Mouse (Mus musculus) C2C12 (cell line): ENCODE data around the gene Bcor. TPM values are rescaled to one million over a fixed set of nuclear protein-coding genes. Genes with fewer than 3 reads are reported as not detected.

Source experiments
- H3K27me3 ChIP-seq: one replicate; pipeline ENCODE4 v1.6.1; 2011; ENCODE audit not compliant: control insufficient read depth, insufficient read depth, insufficient read length
- H3K36me3 ChIP-seq: one replicate; pipeline ENCODE4 v1.6.1; 2011; ENCODE audit not compliant: control insufficient read depth, insufficient read depth
- H3K4me3 ChIP-seq: one replicate; pipeline ENCODE4 v1.5.1; 2011; ENCODE audit warnings: mild to moderate bottlenecking, control low read depth; ENCODE audit not compliant: poor library complexity, insufficient read depth, severe bottlenecking
- H3K79me2 ChIP-seq: one replicate; pipeline ENCODE4 v1.6.1; 2011; ENCODE audit not compliant: control insufficient read depth, insufficient read depth
- H3K79me3 ChIP-seq: one replicate; pipeline ENCODE4 v1.6.1; 2011; ENCODE audit warnings: low read depth, control low read depth
- H3ac ChIP-seq: one replicate; pipeline ENCODE3; 2011; ENCODE audit warnings: low read depth; ENCODE audit not compliant: control insufficient read depth, insufficient read length
- CEBPB ChIP-seq: IDR thresholded peaks from one replicate; pipeline ENCODE4 v1.6.1; 2011; ENCODE audit warnings: low read depth, mild to moderate bottlenecking, control low read depth, moderate library complexity
- CTCF ChIP-seq: IDR thresholded peaks from one replicate; pipeline ENCODE4 v1.5.1; 2011; ENCODE audit not compliant: control insufficient read depth, insufficient read depth, insufficient read length
- FOSL1 ChIP-seq: IDR thresholded peaks from one replicate; pipeline ENCODE4 v1.8.0; 2011; ENCODE audit warnings: mild to moderate bottlenecking, low read length; ENCODE audit not compliant: poor library complexity, insufficient read depth, severe bottlenecking
- MAX ChIP-seq: IDR thresholded peaks from one replicate; pipeline ENCODE4 v1.6.1; 2011; ENCODE audit warnings: mild to moderate bottlenecking, control low read depth
- MYOD1 ChIP-seq: IDR thresholded peaks from one replicate; pipeline ENCODE4 v1.6.1; 2011; ENCODE audit warnings: low read depth; ENCODE audit not compliant: control insufficient read depth, insufficient read length
- MYOG ChIP-seq: IDR thresholded peaks from one replicate; pipeline ENCODE4 v1.6.1; 2011; ENCODE audit not compliant: control insufficient read depth, insufficient read length; ENCODE audit errors: extremely low read depth
- USF1 ChIP-seq: IDR thresholded peaks from one replicate; pipeline ENCODE4 v1.6.1; 2011; ENCODE audit warnings: low read depth, mild to moderate bottlenecking, control low read depth, moderate library complexity
- polyA plus RNA-seq: library from polyadenylated mRNA; unstranded; fragments of >200 nt; fragmentation: generic; extraction: Trizol; gene quantifications from one replicate; pipeline ENCODE4 v1.2.1, GENCODE M21; 2012; ENCODE audit warnings: missing spikeins

Bcor gene
- polyA plus RNA-seq, 1 experiment: 15.2 TPM

GRCm38 (mm10) chrX:12123687-12124087, 36.5 kb downstream of the Bcor start:
- Histone ChIP-seq H3K27me3 (no peaks in the 10 kb centered on the region), H3K79me3 (peaks cover 2% of the 10 kb centered on the region), H3K79me2 (peaks cover 61% of the 10 kb centered on the region), H3K4me3 (no peak overlapping the region), H3ac (no peak overlapping the region), H3K36me3 (no peaks in the 10 kb centered on the region)
- no peak for TF ChIP-seq USF1
- TF ChIP-seq FOSL1: no peak
- TF ChIP-seq MAX: no peak
- TF ChIP-seq MYOD1: no peak
- no peak for TF ChIP-seq MYOG

GRCm38 (mm10) chrX:12122594-12123331, 37.4 kb downstream of the Bcor start:
- Histone ChIP-seq H3K79me2 (peaks cover 60% of the 10 kb centered on the region), H3K79me3 (peaks cover 2% of the 10 kb centered on the region), H3K4me3 (no peak overlapping the region), H3K36me3 (no peaks in the 10 kb centered on the region), H3K27me3 (no peaks in the 10 kb centered on the region), H3ac (no peak overlapping the region)
- no peak for TF ChIP-seq MYOG
- no peak for TF ChIP-seq MAX
- TF ChIP-seq CTCF: no peak
- no peak for TF ChIP-seq USF1
- no peak for TF ChIP-seq MYOD1
- no peak for TF ChIP-seq FOSL1
- no peak for TF ChIP-seq CEBPB

- H3K4me3 ChIP-seq: no peak overlapping the region
- H3K36me3 ChIP-seq: no peaks in the 10 kb centered on the region
- H3ac ChIP-seq: no peak overlapping the region
- H3K27me3 ChIP-seq: no peaks in the 10 kb centered on the region
- peaks cover 50% of the 10 kb centered on the region for H3K79me2 ChIP-seq
- TF ChIP-seq CEBPB: no peak
- peaks cover 2% of the 10 kb centered on the region for H3K79me3 ChIP-seq
Observed at GRCm38 (mm10) chrX:12119476-12119875, 40.7 kb downstream of the Bcor start.

GRCm38 (mm10) chrX:12116128-12116527, 44.0 kb downstream of the Bcor start:
- Histone ChIP-seq H3K79me3 (peaks cover 9% of the 10 kb centered on the region), H3K36me3 (no peaks in the 10 kb centered on the region), H3K27me3 (no peaks in the 10 kb centered on the region), H3ac (peak overlapping the region; percentile 18), H3K4me3 (no peak overlapping the region), H3K79me2 (peaks cover 42% of the 10 kb centered on the region)
- TF ChIP-seq MAX (no peak), MYOD1 (no peak), USF1 (peak; percentile 11)

- Histone ChIP-seq H3K36me3 (no peaks in the 10 kb centered on the region), H3K79me3 (peaks cover 17% of the 10 kb centered on the region), H3K79me2 (peaks cover 42% of the 10 kb centered on the region), H3ac (no peak overlapping the region), H3K27me3 (no peaks in the 10 kb centered on the region), H3K4me3 (no peak overlapping the region)
- TF ChIP-seq CEBPB: no peak
- TF ChIP-seq FOSL1: no peak
- no peak for TF ChIP-seq USF1
- TF ChIP-seq CTCF: no peak
- no peak for TF ChIP-seq MYOD1
- TF ChIP-seq MYOG: no peak
- TF ChIP-seq MAX: no peak
Observed at GRCm38 (mm10) chrX:12112166-12112565, 48.0 kb downstream of the Bcor start.

GRCm38 (mm10) chrX:12110518-12110917, 49.6 kb downstream of the Bcor start:
- H3ac ChIP-seq: no peak overlapping the region
- TF ChIP-seq MYOG (no peak), MAX (no peak), FOSL1 (no peak), CTCF (no peak), MYOD1 (no peak), USF1 (no peak), CEBPB (no peak)
- H3K79me2 ChIP-seq: peaks cover 33% of the 10 kb centered on the region
- H3K27me3 ChIP-seq: no peaks in the 10 kb centered on the region
- H3K79me3 ChIP-seq: peaks cover 17% of the 10 kb centered on the region
- no peak overlapping the region for H3K4me3 ChIP-seq
- no peaks in the 10 kb centered on the region for H3K36me3 ChIP-seq
